Mouse (Mus musculus): ENCODE measurements around the gene Foxi3. TPM values are rescaled to one million over a fixed set of nuclear protein-coding genes. Genes with fewer than 3 reads are reported as not detected.

The Foxi3 gene
- not detected for total RNA-seq (2021)
- long read RNA-seq, experiment 1 = 0 reads
- long read RNA-seq, experiment 2 = 0 reads

GRCm38 (mm10) chr6:70956285-70956912 is at the start of gene Foxi3:
Gene Foxi3, plus strand, starts transcription at chr6:70956531.
- DNase-seq = peak; percentile 13 to 31

- no peak for DNase-seq
These were observed 46.8 kb upstream of the Foxi3 start for GRCm38 (mm10) chr6:70909572-70909971.

- DNase-seq = no peak
These were observed 46.0 kb upstream of the Foxi3 start for GRCm38 (mm10) chr6:70910285-70910684.

- DNase-seq = peak; percentile 10 to 23
These were observed 44.5 kb upstream of the Foxi3 start for GRCm38 (mm10) chr6:70911668-70912395.

GRCm38 (mm10) chr6:70912396-70912765 is 44.0 kb upstream of the Foxi3 start:
- no peak for DNase-seq

- DNase-seq = no peak
These were observed 37.5 kb upstream of the Foxi3 start, which contains the start of gene Tex37 for GRCm38 (mm10) chr6:70918827-70919226. Gene Tex37, minus strand, starts transcription at chr6:70918927.

GRCm38 (mm10) chr6:70921274-70922074 is 34.9 kb upstream of the Foxi3 start:
- peak; percentile 20 to 44 for DNase-seq

- no peak for DNase-seq
These were observed 24.5 kb upstream of the Foxi3 start for GRCm38 (mm10) chr6:70931801-70932200.

- DNase-seq = no peak
These were observed 3.1 kb upstream of the Foxi3 start for GRCm38 (mm10) chr6:70953274-70953673.

GRCm38 (mm10) chr6:70954040-70954439 is 2.3 kb upstream of the Foxi3 start:
- peak in 1 of 2 experiments; percentile 3 for DNase-seq

GRCm38 (mm10) chr6:70955291-70955800 is 985 bp upstream of the Foxi3 start:
- DNase-seq = no peak

GRCm38 (mm10) chr6:70955841-70956240 is 490 bp upstream of the Foxi3 start:
- no peak for DNase-seq

GRCm38 (mm10) chr6:70956936-70957335 is 605 bp downstream of the Foxi3 start:
- no peak for DNase-seq

GRCm38 (mm10) chr6:70957341-70957940 is 1.1 kb downstream of the Foxi3 start:
- no peak for DNase-seq

- no peak for DNase-seq
These were observed 7.9 kb downstream of the Foxi3 start for GRCm38 (mm10) chr6:70964116-70964830.

- no peak for DNase-seq
These were observed 9.4 kb downstream of the Foxi3 start for GRCm38 (mm10) chr6:70965694-70966093.

GRCm38 (mm10) chr6:70967422-70967821 is 11.1 kb downstream of the Foxi3 start:
- no peak for DNase-seq

- DNase-seq = no peak
These were observed 12.0 kb downstream of the Foxi3 start for GRCm38 (mm10) chr6:70968291-70968690.

- no peak for DNase-seq
These were observed 16.7 kb downstream of the Foxi3 start for GRCm38 (mm10) chr6:70973066-70973465.

- no peak for DNase-seq
These were observed 24.7 kb downstream of the Foxi3 start for GRCm38 (mm10) chr6:70981036-70981435.

GRCm38 (mm10) chr6:70982416-70982815 is 26.1 kb downstream of the Foxi3 start:
- DNase-seq = no peak
